Mouse (Mus musculus) embryo, embryonic 11 days (tissue): Measurements from ENCODE around the gene Mrps35.

Source experiments
- DNase-seq: peaks from one replicate; pipeline ENCODE4 v3.0.0-alpha.2; 2015

Mrps35 gene

GRCm38 (mm10) chr6:147042291-147043290 is at the start of gene Mrps35:
TSS of gene Mrps35 (plus strand) at chr6:147042764.
- DNase-seq: peak; percentile 95

- DNase-seq: peak; percentile 80
Observed at GRCm38 (mm10) chr6:146994236-146994635, 48.3 kb upstream of the Mrps35 start.

DNA sequence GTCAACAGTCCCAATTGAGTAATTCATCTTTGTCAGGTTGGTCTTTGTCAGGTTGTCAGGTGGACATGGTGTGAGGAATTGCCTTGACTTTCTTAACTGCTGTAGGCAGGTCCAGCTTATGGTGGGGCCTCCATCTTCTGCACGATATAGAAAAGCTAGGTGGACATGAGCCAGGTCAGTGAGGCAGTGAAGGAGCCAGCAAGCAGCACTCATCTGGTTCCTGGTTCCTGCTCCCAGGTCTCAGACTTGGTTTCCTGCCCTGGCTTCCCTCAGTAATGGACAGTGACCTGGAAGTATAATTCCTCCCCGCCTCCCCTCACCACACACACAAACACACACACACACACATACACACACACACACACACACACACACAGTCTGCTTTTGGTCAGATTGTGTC is 47.2 kb upstream of the Mrps35 start:
- DNase-seq: no peak

DNA sequence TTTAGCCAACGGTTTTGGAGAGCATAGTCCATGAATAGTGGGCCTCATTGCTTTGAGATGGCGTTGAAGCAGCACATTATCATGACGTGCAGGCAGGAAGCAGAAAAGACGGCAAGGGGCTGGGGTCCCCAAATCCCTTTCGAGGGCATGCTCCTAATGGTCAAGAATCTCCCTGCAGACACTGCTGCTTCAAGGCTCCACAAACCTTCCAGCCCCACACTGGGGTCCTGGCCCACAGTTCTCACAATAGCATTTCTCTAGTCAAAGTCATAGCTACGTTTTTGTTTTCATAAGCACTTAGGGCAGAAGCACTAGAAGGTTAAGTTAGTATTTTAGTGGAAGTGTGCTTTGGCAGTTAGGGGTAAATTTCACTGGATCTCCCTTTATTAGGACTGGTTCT is 46.7 kb upstream of the Mrps35 start:
- no peak for DNase-seq

GRCm38 (mm10) chr6:146997006-146997405 is 45.6 kb upstream of the Mrps35 start:
- no peak for DNase-seq

GRCm38 (mm10) chr6:146998710-146999109 is 43.9 kb upstream of the Mrps35 start:
- DNase-seq: no peak

DNA sequence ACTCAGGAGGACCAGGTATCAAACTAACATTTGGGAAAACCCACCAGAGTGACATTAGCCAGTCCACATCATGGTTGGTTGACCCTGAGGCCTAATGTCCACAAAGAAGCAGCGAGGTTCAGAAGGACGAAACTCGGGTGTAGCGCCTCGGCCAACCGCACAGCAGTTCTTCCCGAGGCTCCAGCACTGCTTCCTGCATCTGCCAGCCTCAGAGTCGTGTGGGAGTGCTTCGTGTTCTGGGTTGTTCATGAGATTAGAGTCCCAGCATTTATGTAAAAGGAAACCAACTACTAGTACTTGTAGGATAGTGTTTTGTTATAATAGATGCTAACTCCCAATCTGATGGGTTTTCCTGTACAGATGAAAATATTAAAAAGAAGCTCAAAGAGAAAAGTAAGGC is 43.3 kb upstream of the Mrps35 start:
- no peak for DNase-seq

DNA sequence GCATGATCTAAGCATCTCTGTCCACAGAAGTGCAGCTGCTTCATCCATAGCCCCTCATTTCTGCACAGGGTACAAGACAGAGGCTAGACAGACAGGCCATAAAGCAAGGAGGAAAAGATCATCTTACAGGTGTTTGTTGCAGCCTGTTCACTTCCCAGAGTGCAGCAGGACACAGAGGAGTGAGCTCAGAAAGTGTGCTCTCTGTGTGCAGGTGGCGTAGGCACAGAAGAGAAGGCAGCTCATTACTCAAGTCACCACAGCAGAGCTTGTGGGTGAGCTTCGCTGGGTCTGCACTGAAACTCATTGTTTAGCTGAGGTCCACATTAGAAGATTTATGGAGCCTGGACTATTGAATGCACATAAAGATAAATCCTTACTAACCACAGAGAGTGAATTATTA is 42.8 kb upstream of the Mrps35 start:
- DNase-seq: no peak

GRCm38 (mm10) chr6:147008148-147008547 is 34.4 kb upstream of the Mrps35 start:
- DNase-seq: peak; percentile 63

DNA sequence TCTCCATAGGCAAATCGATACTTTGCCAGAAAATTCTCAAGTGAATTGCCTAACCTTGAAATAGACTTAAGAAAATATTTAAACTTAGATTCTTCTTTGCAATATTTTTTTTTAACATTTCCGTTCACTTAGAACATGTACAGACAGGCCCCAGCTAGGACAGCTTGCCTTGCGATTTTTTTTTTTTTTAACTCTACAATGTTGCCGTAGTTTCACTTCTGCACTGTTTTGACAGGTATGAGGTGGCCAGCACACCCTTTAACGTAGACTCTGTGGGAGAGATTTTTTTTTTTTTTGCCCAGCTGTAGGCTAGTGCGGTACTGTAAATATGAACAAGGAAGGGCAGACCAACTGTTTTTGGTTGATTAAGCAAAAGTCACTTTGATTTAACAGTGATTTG is 32.2 kb upstream of the Mrps35 start:
- DNase-seq: no peak

- DNase-seq: no peak
Observed at GRCm38 (mm10) chr6:147010811-147011520, 31.6 kb upstream of the Mrps35 start.

DNA sequence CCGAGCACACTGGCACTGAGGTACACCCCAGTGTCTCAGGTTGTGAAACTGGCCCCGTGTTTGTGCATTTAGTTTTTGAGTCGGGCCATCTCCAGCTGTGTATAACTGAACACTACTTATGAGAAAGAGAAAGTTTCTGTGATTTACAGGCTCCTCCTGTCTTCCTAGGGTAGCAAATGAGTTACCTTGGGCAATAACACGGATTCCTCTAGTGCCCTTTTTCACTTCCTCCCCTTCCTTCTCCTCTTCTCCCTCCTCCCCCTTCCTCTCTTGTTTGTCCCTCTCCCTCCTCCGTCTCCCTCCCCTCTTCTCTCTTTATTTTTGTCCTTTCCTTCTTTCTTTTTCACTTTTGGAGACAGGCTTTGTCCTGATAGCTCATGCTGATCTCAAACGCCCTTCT is 31.0 kb upstream of the Mrps35 start:
- DNase-seq: no peak

DNA sequence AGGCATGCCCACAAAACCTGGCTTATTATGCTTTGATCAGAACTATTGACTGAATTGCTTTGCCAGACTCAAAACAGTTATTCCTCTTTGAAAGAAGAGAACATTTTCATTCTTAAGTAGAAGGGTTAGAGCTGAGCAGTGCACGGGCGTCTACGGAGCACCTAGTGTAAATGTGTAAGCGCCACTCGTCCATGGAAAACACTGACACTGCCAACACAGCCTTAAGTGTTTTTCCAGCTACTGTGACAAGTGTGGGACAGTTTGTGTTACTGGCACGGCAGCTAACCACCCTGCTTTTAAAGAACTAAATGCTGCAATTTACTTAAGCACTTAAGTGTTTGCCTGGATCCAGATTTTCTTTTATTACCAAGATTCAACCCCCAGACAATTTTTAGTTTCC is 30.6 kb upstream of the Mrps35 start:
- DNase-seq: no peak

DNA sequence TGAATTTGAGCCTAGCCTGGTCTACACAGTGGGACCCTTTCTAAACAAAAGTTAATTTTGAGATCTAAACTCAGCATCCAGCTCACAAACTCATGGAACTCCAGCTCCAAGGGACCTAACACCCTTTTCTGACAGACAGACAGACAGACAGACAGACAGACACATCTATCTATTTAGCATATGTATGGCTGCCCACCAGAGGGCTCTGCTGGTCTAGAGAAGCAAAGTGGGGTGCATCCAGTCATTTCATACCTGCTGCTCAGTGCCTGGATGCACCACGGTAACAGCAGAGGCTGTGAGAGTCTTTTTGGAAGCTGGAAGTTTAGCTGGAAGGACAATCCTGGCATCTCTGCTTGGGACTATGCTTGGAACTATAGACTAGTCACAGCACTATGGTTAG is 29.0 kb upstream of the Mrps35 start:
- DNase-seq: no peak

- no peak for DNase-seq
Observed at GRCm38 (mm10) chr6:147017906-147018305, 24.7 kb upstream of the Mrps35 start.

DNA sequence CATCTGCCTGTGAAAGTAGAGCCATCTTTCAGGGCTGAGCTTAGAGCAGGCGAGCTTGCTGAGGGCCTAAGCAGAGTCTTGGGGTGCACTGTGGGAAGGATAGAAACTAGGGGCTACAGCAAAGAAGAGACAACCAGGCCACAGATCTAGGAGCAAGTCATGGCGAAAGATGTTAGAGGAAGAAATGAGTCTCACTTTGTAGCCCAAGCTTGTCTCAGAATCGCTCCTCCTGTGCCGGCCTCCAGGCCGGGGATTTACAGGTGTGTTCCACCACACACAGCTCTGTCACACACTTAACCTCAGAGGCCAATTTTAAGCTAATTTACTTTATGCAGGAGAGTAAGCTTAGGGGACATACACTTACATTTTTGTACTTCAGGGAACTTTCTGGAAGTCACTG is 24.2 kb upstream of the Mrps35 start:
- DNase-seq: no peak

DNA sequence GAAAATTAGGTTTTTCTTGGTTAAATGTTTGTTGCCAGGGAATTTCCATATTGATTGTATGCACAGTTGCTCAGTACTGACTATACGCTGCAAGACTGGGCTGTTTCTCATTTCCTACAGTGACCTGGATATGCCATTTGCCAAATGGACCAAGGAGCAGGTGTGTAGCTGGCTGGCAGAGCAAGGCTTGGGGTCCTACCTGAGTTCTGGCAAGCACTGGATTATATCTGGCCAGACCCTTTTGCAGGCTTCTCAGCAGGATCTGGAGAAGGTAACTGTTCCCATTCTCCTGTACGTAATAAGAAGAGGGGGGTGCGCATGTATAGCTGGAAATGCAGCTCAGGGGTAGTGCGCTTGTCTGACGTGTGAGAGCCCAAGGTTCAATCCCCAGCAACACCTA is 21.4 kb upstream of the Mrps35 start:
- DNase-seq: no peak

DNA sequence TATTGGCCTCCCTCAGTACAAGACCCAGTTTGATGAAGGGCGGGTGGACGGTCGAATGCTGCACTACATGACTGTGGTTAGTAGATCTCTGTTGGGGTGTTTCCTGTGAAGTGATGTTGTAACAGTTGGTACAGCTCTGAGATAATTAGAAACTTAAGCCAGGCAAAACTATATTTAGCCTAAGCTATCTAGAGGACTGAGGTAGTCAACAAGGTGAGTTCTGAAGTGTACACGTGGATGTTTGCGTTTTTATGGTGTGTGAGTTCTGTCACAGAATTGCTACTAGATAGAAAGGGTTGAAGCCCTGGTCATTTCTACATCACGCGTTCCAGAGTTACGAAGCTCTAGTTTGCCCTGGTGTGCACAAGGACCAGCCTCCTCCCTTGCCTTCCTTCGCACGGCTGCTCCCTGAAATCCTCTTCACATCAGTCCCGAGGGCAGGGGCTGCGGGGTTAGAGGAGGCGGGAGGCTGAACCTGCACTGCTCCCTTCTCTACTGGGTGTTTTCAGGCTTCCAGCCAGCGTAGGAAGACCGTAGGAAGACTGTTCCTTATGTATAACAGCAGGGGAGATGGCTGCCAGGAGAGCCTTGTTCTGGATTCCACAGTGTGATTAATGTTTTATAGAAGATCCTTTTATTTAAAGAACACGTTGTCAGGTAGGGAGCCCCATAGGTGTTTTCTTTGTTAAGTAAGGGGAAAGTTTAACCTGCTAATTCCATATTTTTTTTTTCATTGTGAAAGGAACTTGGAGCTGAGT is 20.0 kb upstream of the Mrps35 start:
- no peak for DNase-seq

- DNase-seq: no peak
Observed at GRCm38 (mm10) chr6:147023133-147023395, 19.5 kb upstream of the Mrps35 start.

DNA sequence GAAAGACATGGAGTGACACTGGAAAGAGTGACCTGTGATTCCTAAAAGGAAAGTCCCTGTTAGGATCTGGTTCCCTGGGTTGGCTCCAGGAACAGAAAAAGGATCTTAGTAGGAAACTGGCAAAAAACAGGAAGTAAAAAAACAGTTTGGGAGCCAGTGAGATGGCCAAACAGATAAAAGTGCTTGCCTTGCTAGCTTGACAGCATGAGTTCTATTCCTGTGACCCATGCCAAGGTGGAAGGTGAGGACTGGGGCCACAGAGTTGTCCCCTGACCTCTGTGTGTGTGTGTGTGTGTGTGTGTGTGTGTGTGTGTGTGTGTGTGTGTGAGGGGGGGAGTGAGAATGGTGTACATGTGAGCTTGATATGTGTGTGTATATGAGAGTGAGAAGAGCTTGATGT is 19.0 kb upstream of the Mrps35 start:
- no peak for DNase-seq

- no peak for DNase-seq
Observed at GRCm38 (mm10) chr6:147024761-147025160, 17.8 kb upstream of the Mrps35 start.

- DNase-seq: no peak
Observed at GRCm38 (mm10) chr6:147028396-147028795, 14.2 kb upstream of the Mrps35 start.

GRCm38 (mm10) chr6:147029591-147029990 is 13.0 kb upstream of the Mrps35 start:
- no peak for DNase-seq
